Mouse (Mus musculus) neural tube, postnatal 0 days (tissue): Measurements from ENCODE around the gene Cbx4. TPM values are rescaled to one million over a fixed set of nuclear protein-coding genes. Genes with fewer than 3 reads are reported as not detected.

Experiments
- polyA plus RNA-seq: library from polyadenylated mRNA; unstranded; fragments of >200 nt; fragmentation: Nextera tagmentation; extraction: Ambion mirVana; gene quantifications from 2 replicates; pipeline ENCODE4 v1.2.1, GENCODE M21; 2015

The Cbx4 gene
- 21.9 TPM in 2 replicates for polyA plus RNA-seq

GRCm38 (mm10) chr11:119086144-119086971, at the start of gene Cbx4:
Cbx4 (minus strand) TSS chr11:119086221.

DNA sequence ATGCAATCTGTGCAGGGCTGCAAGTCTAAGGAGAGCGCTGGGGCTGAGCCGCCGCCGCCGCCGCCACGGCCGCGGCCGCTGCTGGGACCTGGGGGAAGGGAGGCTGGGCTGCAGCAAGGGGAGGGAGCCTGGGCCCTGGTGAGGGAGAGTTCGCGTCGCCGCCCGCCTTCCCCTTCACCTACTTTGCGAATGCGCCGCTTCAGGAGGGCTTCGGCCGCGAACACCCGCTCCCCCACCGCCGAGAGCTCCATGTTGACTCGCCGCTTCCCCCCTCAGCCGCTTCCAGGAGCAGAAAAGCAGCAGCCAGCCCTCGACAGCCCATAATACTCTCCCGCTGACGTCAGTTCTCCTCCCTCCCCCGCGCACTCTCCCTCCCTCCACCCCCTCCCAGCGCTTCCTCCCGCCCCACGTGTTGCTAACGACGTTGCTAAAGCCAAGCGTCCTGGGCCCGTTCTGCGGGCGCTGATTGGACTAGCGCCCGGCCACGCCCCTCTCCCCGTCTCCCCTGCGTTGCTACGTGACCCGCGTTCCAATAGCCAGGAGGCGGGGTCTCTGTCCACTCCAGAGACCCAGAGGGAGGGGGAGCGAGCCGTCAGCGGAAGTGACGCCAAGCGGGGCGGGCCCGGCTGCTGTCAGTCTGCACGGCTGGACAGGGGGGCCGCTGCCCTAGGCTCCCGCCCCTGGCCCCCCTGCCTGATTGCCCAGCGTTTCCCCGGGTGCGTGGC, 45.3 kb downstream of the Cbx4 start, which contains the start of gene Cbx8:
Gene Cbx8 (minus strand): TSS at position 370 of the 725 bp plus-strand sequence.

Other genes starting within 250 kb of the Cbx4 start
- 113 and 114 TPM in 2 replicates for gene Rbfox3, start 174.6 kb downstream of the Cbx4 start, polyA plus RNA-seq
- gene Enpp7, start 98.0 kb downstream of the Cbx4 start, polyA plus RNA-seq, result not detected in 2 replicates
- gene Cbx2, start 63.3 kb downstream of the Cbx4 start, polyA plus RNA-seq, result 4.2 TPM in 2 replicates
- 6.8 and 7.6 TPM in 2 replicates for gene Cbx8, start 45.3 kb downstream of the Cbx4 start, polyA plus RNA-seq
- gene Tbc1d16, start 142.3 kb upstream of the Cbx4 start, polyA plus RNA-seq, result 32.0 and 38.5 TPM in 2 replicates
- 7.6 and 8.6 TPM in 2 replicates for gene Ccdc40, start 142.4 kb upstream of the Cbx4 start, polyA plus RNA-seq
- gene Gaa, start 181.7 kb upstream of the Cbx4 start, polyA plus RNA-seq, result 128 and 138 TPM in 2 replicates
- 216 and 222 TPM in 2 replicates for gene Eif4a3, start 213.9 kb upstream of the Cbx4 start, polyA plus RNA-seq
- gene Card14, start 221.5 kb upstream of the Cbx4 start, polyA plus RNA-seq, result 0.87 and 1.4 TPM in 2 replicates